Comparison of ENCODE assay signal across 19 mouse cellular contexts in genomic region chr15:103032167-103032566, GRCm38 (mm10). TPM values are rescaled to one million over a fixed set of nuclear protein-coding genes. Genes with fewer than 3 reads are reported as not detected.
DNase-seq lines count a peak whose midpoint lies in the region; ATAC-seq and TF ChIP-seq lines count a peak whose summit lies in the region.
"Had no signal": no experiment of that assay in that cellular context is flagged by ENCODE, and none has a peak within 500 bp of the region (broad histone marks: within the 10 kb centered on the region; RNA-seq: fewer than 3 reads in every experiment).

No protein-coding gene starts in this region.

- no peaks in the 10 kb centered on the region for H3K9me3 ChIP-seq in kidney, postnatal 0 days (replicated peaks; ENCODE audit: low read length)
- H3K9me3 ChIP-seq in intestine, postnatal 0 days (ENCODE audit: control insufficient read depth) = no peaks in the 10 kb centered on the region
- no peaks in the 10 kb centered on the region for H3K9me3 ChIP-seq in stomach, embryonic 15.5 days
- H3K9me3 ChIP-seq in heart, embryonic 10.5 days = no peaks in the 10 kb centered on the region

- no peak for DNase-seq in kidney, postnatal 0 days (ENCODE audit: low spot score)
- no peak for DNase-seq in kidney, postnatal 10 days
- DNase-seq in heart, embryonic 10.5 days (ENCODE audit: low spot score) = no peak
- DNase-seq in heart, postnatal 10 days = no peak
- no peak for DNase-seq in thymus, adult 18-20 months
- DNase-seq: adrenal gland, adult 8-10 months; cerebellum, postnatal 10 days; gastrocnemius, postnatal 10 days; heart, postnatal 36 days; layer of hippocampus, postnatal 36 days; lung, postnatal 36 days; spleen, adult 18-20 months had no signal

- ATAC-seq in kidney, postnatal 0 days (replicated peaks; ENCODE audit: low FRiP score, low read depth) = no peak
- no peak for ATAC-seq in intestine, postnatal 0 days
- no peak for ATAC-seq in stomach, embryonic 15.5 days (ENCODE audit: insufficient read depth, low FRiP score, low read depth)
- ATAC-seq: forebrain, embryonic 14.5 days had no signal

- no peak for TF ChIP-seq POLR2A in embryonic fibroblast, embryonic 13.5 days (IDR thresholded peaks at IDR 0.05; ENCODE audit: low read depth, low read length)

- 7% methylated on average over 2 of the region's 3 CpGs for WGBS in kidney, postnatal 0 days
- WGBS in intestine, postnatal 0 days = 0% methylated on average over 2 of the region's 3 CpGs
- WGBS in stomach, embryonic 15.5 days = 0% methylated on average over 3 of the region's 3 CpGs
- WGBS in heart, embryonic 10.5 days = 0% methylated on average over 2 of the region's 3 CpGs

- peak overlapping the region; percentile 54; the same call in 1 of the 2 replicates for H3K27ac ChIP-seq in kidney, postnatal 0 days
- H3K27ac ChIP-seq in embryonic fibroblast, embryonic 13.5 days (ENCODE audit: insufficient read depth, low read length) = peak overlapping the region; percentile 42; the same call in 1 of the 2 replicates
- H3K27ac ChIP-seq in intestine, postnatal 0 days (ENCODE audit: low read depth, low read length) = no peak overlapping the region
- no peak overlapping the region for H3K27ac ChIP-seq in stomach, embryonic 15.5 days
- H3K27ac ChIP-seq in heart, embryonic 10.5 days = no peak overlapping the region
- H3K27ac ChIP-seq: liver, embryonic 14.5 days had no signal

- no peak overlapping the region for H3K9ac ChIP-seq in kidney, postnatal 0 days (ENCODE audit: low read depth, low read length)
- no peak overlapping the region for H3K9ac ChIP-seq in intestine, postnatal 0 days (ENCODE audit: low read depth, low read length)
- H3K9ac ChIP-seq in stomach, embryonic 15.5 days = no peak overlapping the region
- H3K9ac ChIP-seq: liver, embryonic 14.5 days had no signal

- H3K4me3 ChIP-seq in kidney, postnatal 0 days (replicated peaks; ENCODE audit: low read depth, low read length) = no peak overlapping the region
- H3K4me3 ChIP-seq in embryonic fibroblast, embryonic 13.5 days (ENCODE audit: insufficient read depth, low read length) = no peak overlapping the region
- H3K4me3 ChIP-seq in intestine, postnatal 0 days (ENCODE audit: low read depth, low read length) = peak overlapping the region; percentile 7; the same call in 1 of the 2 replicates
- H3K4me3 ChIP-seq in stomach, embryonic 15.5 days (replicated peaks) = no peak overlapping the region
- H3K4me3 ChIP-seq in heart, embryonic 10.5 days = no peak overlapping the region

- no peak for TF ChIP-seq CTCF in kidney, postnatal 0 days (IDR thresholded peaks at IDR 0.05; ENCODE audit: low read depth)
- no peak for TF ChIP-seq CTCF in embryonic fibroblast, embryonic 13.5 days (IDR thresholded peaks at IDR 0.05; ENCODE audit: borderline replicate concordance, insufficient read depth, low read length)
- TF ChIP-seq CTCF in intestine, postnatal 0 days (IDR thresholded peaks at IDR 0.05; ENCODE audit: low read depth) = no peak

- H3K4me1 ChIP-seq in kidney, postnatal 0 days (replicated peaks; ENCODE audit: insufficient read depth, low read length) = peaks cover 31% of the 10 kb centered on the region
- peaks cover 5% of the 10 kb centered on the region for H3K4me1 ChIP-seq in embryonic fibroblast, embryonic 13.5 days (ENCODE audit: control insufficient read depth, insufficient read depth, low read length)
- H3K4me1 ChIP-seq in intestine, postnatal 0 days (replicated peaks; ENCODE audit: control insufficient read depth, insufficient read depth, low read length) = no peaks in the 10 kb centered on the region
- H3K4me1 ChIP-seq in stomach, embryonic 15.5 days = peaks cover 14% of the 10 kb centered on the region; the same call in 1 of the 2 replicates
- peaks cover 10% of the 10 kb centered on the region for H3K4me1 ChIP-seq in heart, embryonic 10.5 days

- H3K36me3 ChIP-seq in kidney, postnatal 0 days (ENCODE audit: insufficient read depth, low read length) = no peaks in the 10 kb centered on the region
- no peaks in the 10 kb centered on the region for H3K36me3 ChIP-seq in intestine, postnatal 0 days (ENCODE audit: control insufficient read depth, insufficient read depth)
- H3K36me3 ChIP-seq in stomach, embryonic 15.5 days = no peaks in the 10 kb centered on the region
- H3K36me3 ChIP-seq in heart, embryonic 10.5 days = no peaks in the 10 kb centered on the region

- 0 out of 2 replicates have a peak, but pooled peaks cover 19% of the 10 kb centered on the region for H3K27me3 ChIP-seq in kidney, postnatal 0 days (ENCODE audit: insufficient read depth, low read length)
- peaks cover 77% of the 10 kb centered on the region for H3K27me3 ChIP-seq in intestine, postnatal 0 days (replicated peaks; ENCODE audit: control insufficient read depth, insufficient read depth, low read length)
- H3K27me3 ChIP-seq in stomach, embryonic 15.5 days (replicated peaks) = peaks cover 21% of the 10 kb centered on the region
- H3K27me3 ChIP-seq in heart, embryonic 10.5 days (ENCODE audit: insufficient read depth, poor library complexity, severe bottlenecking) = peaks cover 99% of the 10 kb centered on the region

- peak overlapping the region; percentile 39; the same call in 1 of the 2 replicates for H3K4me2 ChIP-seq in kidney, postnatal 0 days (ENCODE audit: low read length)
- no peak overlapping the region for H3K4me2 ChIP-seq in intestine, postnatal 0 days (replicated peaks; ENCODE audit: low read depth)
- H3K4me2 ChIP-seq in stomach, embryonic 15.5 days = peak overlapping the region; percentile 32; the same call in 1 of the 2 replicates

- intact Hi-C loops in heart, postnatal 10 days (cut with DNase I) = no loop called here

RNA-seq across cellular contexts. Expression of gene Hoxc4, which starts 13.4 kb away (rescaled TPM):
- 5.9 and 7.0 TPM in 2 replicates for polyA plus RNA-seq in kidney, postnatal 0 days (2015; fragmentation: Nextera tagmentation; extraction: Ambion mirVana)
- polyA plus RNA-seq in embryonic fibroblast, embryonic 13.5 days (2011; ENCODE audit: insufficient read length, low read depth, missing spikeins) = 12.5 and 12.6 TPM in 2 replicates
- 4.8 and 5.2 TPM in 2 replicates for polyA plus RNA-seq in intestine, postnatal 0 days (2015; fragmentation: Nextera tagmentation; extraction: Ambion mirVana)
- polyA plus RNA-seq in stomach, embryonic 15.5 days (2015; fragmentation: Nextera tagmentation; extraction: Ambion mirVana) = 16.2 and 17.3 TPM in 2 replicates
- 0.81 and 6.6 TPM in 2 replicates for polyA plus RNA-seq in heart, embryonic 10.5 days (2016; fragmentation: Nextera tagmentation; extraction: Ambion mirVana)
- total RNA-seq in heart, postnatal 10 days (2021) = under 1 TPM in 1 of 2 experiments, not detected in 1; 0.24 TPM
- total RNA-seq: heart, postnatal 36 days; layer of hippocampus, postnatal 36 days had no signal
- polyA plus RNA-seq: forebrain, embryonic 14.5 days; midbrain, postnatal 0 days had no signal

RNA-seq across cellular contexts. Expression of gene Hoxc6, which starts 34.1 kb away (rescaled TPM):
- polyA plus RNA-seq in kidney, postnatal 0 days (2015; fragmentation: Nextera tagmentation; extraction: Ambion mirVana) = 7.8 and 9.3 TPM in 2 replicates
- polyA plus RNA-seq in embryonic fibroblast, embryonic 13.5 days (2011; ENCODE audit: insufficient read length, low read depth, missing spikeins) = 42.6 and 61.8 TPM in 2 replicates
- polyA plus RNA-seq in intestine, postnatal 0 days (2015; fragmentation: Nextera tagmentation; extraction: Ambion mirVana) = 3.0 and 3.5 TPM in 2 replicates
- polyA plus RNA-seq in stomach, embryonic 15.5 days (2015; fragmentation: Nextera tagmentation; extraction: Ambion mirVana) = 2.6 and 4.7 TPM in 2 replicates
- polyA plus RNA-seq in heart, embryonic 10.5 days (2016; fragmentation: Nextera tagmentation; extraction: Ambion mirVana) = 0.23 and 1.8 TPM in 2 replicates
- total RNA-seq in heart, postnatal 10 days (2021) = under 1 TPM in 1 of 2 experiments, not detected in 1; 0.15 TPM
- total RNA-seq: layer of hippocampus, postnatal 36 days; midbrain, postnatal 0 days had no signal
- polyA plus RNA-seq: forebrain, embryonic 14.5 days; midbrain, postnatal 0 days had no signal

RNA-seq across cellular contexts. Expression of gene Hoxc8, which starts 41.8 kb away (rescaled TPM):
- 5.8 TPM in 2 replicates for polyA plus RNA-seq in kidney, postnatal 0 days (2015; fragmentation: Nextera tagmentation; extraction: Ambion mirVana)
- 28.5 and 45.5 TPM in 2 replicates for polyA plus RNA-seq in embryonic fibroblast, embryonic 13.5 days (2011; ENCODE audit: insufficient read length, low read depth, missing spikeins)
- polyA plus RNA-seq in intestine, postnatal 0 days (2015; fragmentation: Nextera tagmentation; extraction: Ambion mirVana) = 3.5 and 4.6 TPM in 2 replicates
- 1.4 and 1.9 TPM in 2 replicates for polyA plus RNA-seq in stomach, embryonic 15.5 days (2015; fragmentation: Nextera tagmentation; extraction: Ambion mirVana)
- 0.06 and 1.7 TPM in 2 replicates for polyA plus RNA-seq in heart, embryonic 10.5 days (2016; fragmentation: Nextera tagmentation; extraction: Ambion mirVana)
- not detected for total RNA-seq in heart, postnatal 10 days (2021)
- total RNA-seq: heart, postnatal 36 days; layer of hippocampus, postnatal 36 days; midbrain, postnatal 0 days had no signal
- polyA plus RNA-seq: embryonic facial prominence, embryonic 14.5 days; forebrain, embryonic 14.5 days; midbrain, postnatal 0 days had no signal

RNA-seq across cellular contexts. Expression of gene Hoxc9, which starts 55.9 kb away (rescaled TPM):
- polyA plus RNA-seq in kidney, postnatal 0 days (2015; fragmentation: Nextera tagmentation; extraction: Ambion mirVana) = 11.0 and 12.4 TPM in 2 replicates
- polyA plus RNA-seq in embryonic fibroblast, embryonic 13.5 days (2011; ENCODE audit: insufficient read length, low read depth, missing spikeins) = 4.9 and 6.2 TPM in 2 replicates
- 0.43 and 0.58 TPM in 2 replicates for polyA plus RNA-seq in intestine, postnatal 0 days (2015; fragmentation: Nextera tagmentation; extraction: Ambion mirVana)
- polyA plus RNA-seq in stomach, embryonic 15.5 days (2015; fragmentation: Nextera tagmentation; extraction: Ambion mirVana) = 0.06 TPM in 1 of 2 replicates, not detected in the other
- 0.49 TPM in 1 of 2 replicates, not detected in the other for polyA plus RNA-seq in heart, embryonic 10.5 days (2016; fragmentation: Nextera tagmentation; extraction: Ambion mirVana)
- total RNA-seq in heart, postnatal 10 days (2021) = not detected
- total RNA-seq: heart, postnatal 36 days; layer of hippocampus, postnatal 36 days; midbrain, postnatal 0 days had no signal
- polyA plus RNA-seq: embryonic facial prominence, embryonic 14.5 days; forebrain, embryonic 14.5 days; midbrain, postnatal 0 days had no signal

Comparison
In these comparisons a context has a peak if more than half of its experiments do, and no peak if none do; other contexts are left out.
1. H3K27ac ChIP-seq: peak in kidney, postnatal 0 days (single experiment) and embryonic fibroblast, embryonic 13.5 days (single experiment); none in intestine, postnatal 0 days (single experiment), stomach, embryonic 15.5 days (single experiment) and heart, embryonic 10.5 days (single experiment).